Mouse (Mus musculus) splenic B cell, adult 2 months (primary cell): ENCODE measurements around the gene Atf6.
A peak's percentile ranks its signal among the peaks of the same experiment; 100 is the strongest.

Source experiments
- DNase-seq: peaks from one replicate; pipeline ENCODE4 v3.0.0-alpha.2; 2011; ENCODE audit warnings: low read depth, low spot score
- H3K27me3 ChIP-seq: 2 replicates; pipeline ENCODE4 v1.6.1; 2012; ENCODE audit warnings: mild to moderate bottlenecking, low read length, moderate library complexity, mixed read lengths; ENCODE audit not compliant: control insufficient read depth, poor library complexity, insufficient read depth, severe bottlenecking
- H3K36me3 ChIP-seq: 2 replicates; pipeline ENCODE4 v1.6.1; 2012; ENCODE audit warnings: mild to moderate bottlenecking, low read length, moderate library complexity, mixed read lengths; ENCODE audit not compliant: control insufficient read depth, poor library complexity, insufficient read depth, severe bottlenecking

Gene Atf6

DNA sequence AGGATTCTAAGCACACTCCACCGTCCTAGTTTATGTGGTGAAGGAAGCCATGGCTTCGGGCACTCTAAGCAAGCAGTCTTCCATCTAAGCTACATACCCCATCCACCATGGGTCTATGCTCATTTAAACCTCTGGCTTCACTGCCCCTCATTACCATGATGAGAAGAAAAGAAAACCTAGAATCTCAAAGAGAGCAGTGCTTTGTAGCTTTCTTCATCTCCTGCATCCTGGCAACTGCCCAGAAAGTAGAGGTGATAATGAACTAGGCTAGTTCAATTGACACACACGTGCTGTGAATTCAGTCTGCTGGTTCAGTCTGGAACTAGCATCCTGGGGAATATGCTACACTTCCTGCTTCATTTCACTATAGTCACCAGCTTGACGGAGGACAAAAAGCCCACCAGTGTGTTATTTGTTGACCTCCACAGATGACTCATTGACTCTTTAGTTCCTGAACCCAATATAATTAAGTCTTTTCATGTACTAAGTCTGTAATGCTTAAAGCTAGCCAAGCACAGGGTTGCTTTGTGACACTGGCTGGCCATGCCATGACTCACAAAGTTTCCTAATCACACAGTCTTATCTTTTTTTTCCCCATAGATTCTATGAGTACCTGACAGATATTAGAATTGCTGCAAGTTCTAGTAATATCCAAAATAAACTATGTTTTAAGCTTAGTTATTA is 162.5 kb downstream of the Atf6 start:
- no peaks in the 10 kb centered on the region for H3K36me3 ChIP-seq
- H3K27me3 ChIP-seq = no peaks in the 10 kb centered on the region
- no peak for DNase-seq

GRCm38 (mm10) chr1:170704103-170704502 is 163.5 kb downstream of the Atf6 start:
- H3K27me3 ChIP-seq = no peaks in the 10 kb centered on the region
- no peaks in the 10 kb centered on the region for H3K36me3 ChIP-seq
- DNase-seq = no peak

DNA sequence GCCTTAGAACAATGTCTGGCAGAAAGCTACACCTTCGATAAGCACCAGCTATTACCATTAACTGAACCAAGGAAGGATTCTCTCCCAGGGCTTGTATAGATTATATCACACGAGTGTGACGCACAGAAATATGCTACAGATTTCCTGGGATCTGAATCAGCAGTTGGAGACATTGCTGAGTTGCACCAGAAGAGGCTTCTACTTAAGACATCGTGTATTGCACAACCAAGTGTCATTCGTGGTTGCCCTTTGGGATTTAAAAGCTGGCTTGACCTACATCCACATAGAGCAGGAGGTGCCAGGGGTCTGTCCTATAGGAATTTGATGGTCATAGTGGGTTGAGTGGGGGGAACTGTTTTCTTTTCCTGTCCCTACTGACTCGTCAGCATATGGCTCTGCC is 164.6 kb downstream of the Atf6 start:
- DNase-seq = no peak
- Histone ChIP-seq H3K27me3 (no peaks in the 10 kb centered on the region), H3K36me3 (no peaks in the 10 kb centered on the region)

- Histone ChIP-seq H3K36me3 (no peaks in the 10 kb centered on the region), H3K27me3 (no peaks in the 10 kb centered on the region)
- peak; percentile 19 for DNase-seq
Observed at GRCm38 (mm10) chr1:170702263-170702662, 165.3 kb downstream of the Atf6 start.

GRCm38 (mm10) chr1:170701582-170701981 is 166.0 kb downstream of the Atf6 start:
- DNase-seq = no peak
- no peaks in the 10 kb centered on the region for H3K36me3 ChIP-seq
- no peaks in the 10 kb centered on the region for H3K27me3 ChIP-seq

GRCm38 (mm10) chr1:170701178-170701577 is 166.4 kb downstream of the Atf6 start:
- DNase-seq = no peak
- H3K36me3 ChIP-seq = no peaks in the 10 kb centered on the region
- H3K27me3 ChIP-seq = no peaks in the 10 kb centered on the region

- DNase-seq = no peak
- Histone ChIP-seq H3K36me3 (no peaks in the 10 kb centered on the region), H3K27me3 (no peaks in the 10 kb centered on the region)
Observed at GRCm38 (mm10) chr1:170700496-170701027, 167.0 kb downstream of the Atf6 start.

GRCm38 (mm10) chr1:170699553-170699952 is 168.0 kb downstream of the Atf6 start:
- no peak for DNase-seq
- Histone ChIP-seq H3K36me3 (no peaks in the 10 kb centered on the region), H3K27me3 (no peaks in the 10 kb centered on the region)

- DNase-seq = no peak
- Histone ChIP-seq H3K36me3 (no peaks in the 10 kb centered on the region), H3K27me3 (no peaks in the 10 kb centered on the region)
Observed at GRCm38 (mm10) chr1:170698771-170699170, 168.8 kb downstream of the Atf6 start.

DNA sequence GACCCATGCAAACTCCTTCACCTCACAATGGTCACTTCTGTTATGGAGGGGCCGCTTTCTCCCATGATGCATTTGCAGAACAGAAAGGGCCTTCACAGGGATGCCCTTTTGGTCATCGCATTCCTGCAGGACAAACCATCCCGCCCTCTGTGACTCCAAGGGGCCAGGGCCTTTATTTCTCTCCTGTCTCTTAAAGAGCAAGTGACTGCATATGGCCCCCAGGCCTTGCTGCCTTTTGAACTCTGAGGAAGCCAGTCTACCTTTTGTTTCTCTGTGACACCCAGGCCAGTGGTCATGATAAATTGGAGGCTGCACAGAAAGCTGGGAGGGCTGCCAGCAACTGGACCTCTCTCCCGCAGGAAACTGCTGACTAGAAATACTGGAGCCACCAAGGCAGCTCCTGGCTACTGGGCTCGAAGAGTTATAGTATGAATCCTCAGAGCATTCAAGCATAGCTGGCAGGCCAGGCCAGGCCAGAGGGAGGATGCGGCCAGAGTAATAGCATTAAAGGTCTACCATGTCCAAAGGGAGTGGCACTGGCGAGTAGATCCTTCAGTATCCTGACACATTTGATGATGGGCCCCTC is 169.7 kb downstream of the Atf6 start:
- no peaks in the 10 kb centered on the region for H3K27me3 ChIP-seq
- no peaks in the 10 kb centered on the region for H3K36me3 ChIP-seq
- DNase-seq = no peak

- Histone ChIP-seq H3K27me3 (no peaks in the 10 kb centered on the region), H3K36me3 (no peaks in the 10 kb centered on the region)
- no peak for DNase-seq
Observed at GRCm38 (mm10) chr1:170696996-170697395, 170.6 kb downstream of the Atf6 start.

DNA sequence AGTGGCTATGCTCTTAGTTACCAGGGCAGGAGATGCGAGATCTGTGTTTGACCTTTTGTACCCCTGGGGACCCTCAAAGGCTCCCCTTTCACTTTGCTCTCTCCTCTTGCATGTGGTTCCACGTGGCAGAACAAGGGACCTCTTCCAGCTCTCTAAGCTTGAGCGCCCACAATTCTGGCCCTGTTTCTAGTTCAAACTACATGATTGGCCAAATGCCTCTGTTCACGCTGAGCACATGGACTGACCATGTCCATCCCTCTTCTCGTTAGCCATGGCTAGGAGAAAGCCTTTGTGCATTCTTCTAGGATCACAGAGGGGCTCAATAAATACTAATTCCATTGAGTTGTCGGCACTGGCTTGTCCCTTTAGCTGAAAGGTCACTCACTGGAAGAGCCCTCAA is 172.2 kb downstream of the Atf6 start:
- Histone ChIP-seq H3K27me3 (no peaks in the 10 kb centered on the region), H3K36me3 (no peaks in the 10 kb centered on the region)
- no peak for DNase-seq

DNA sequence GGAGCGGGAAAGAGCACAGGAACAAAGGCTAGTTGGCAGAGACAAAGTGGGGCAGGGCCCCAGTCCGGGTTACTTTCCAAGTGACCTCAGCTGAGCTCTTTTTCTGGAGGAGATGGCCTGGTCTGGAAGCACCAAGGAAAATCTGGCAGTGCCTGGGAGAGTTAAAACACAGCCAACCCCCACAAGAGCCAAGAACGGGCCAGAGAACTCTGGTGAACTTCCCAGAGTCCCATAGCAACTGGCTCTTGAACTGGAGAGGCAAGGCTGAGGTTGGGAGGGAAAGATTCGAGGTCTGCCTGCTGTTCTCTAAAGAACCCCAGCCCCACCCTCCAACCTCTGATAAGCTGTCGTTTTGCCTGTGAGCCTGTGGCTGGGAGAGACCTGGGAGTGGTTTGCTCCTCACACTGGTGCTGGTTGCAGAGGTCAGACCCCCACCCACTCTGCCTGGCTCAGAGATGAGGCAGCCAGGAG is 172.7 kb downstream of the Atf6 start:
- Histone ChIP-seq H3K27me3 (no peaks in the 10 kb centered on the region), H3K36me3 (no peaks in the 10 kb centered on the region)
- no peak for DNase-seq

- H3K36me3 ChIP-seq = no peaks in the 10 kb centered on the region
- DNase-seq = no peak
- H3K27me3 ChIP-seq = no peaks in the 10 kb centered on the region
Observed at GRCm38 (mm10) chr1:170691301-170691700, 176.3 kb downstream of the Atf6 start.

GRCm38 (mm10) chr1:170689773-170690172 is 177.8 kb downstream of the Atf6 start:
- H3K27me3 ChIP-seq = no peaks in the 10 kb centered on the region
- DNase-seq = no peak
- H3K36me3 ChIP-seq = no peaks in the 10 kb centered on the region
